Mouse (Mus musculus) T-helper 2 cell (primary cell): ENCODE measurements at regions not wholly inside any gene's neighbourhood (a gene's known extent, or its start where the extent isn't known, plus 50 kb on each side); places are given as distances from the start of the nearest gene placed in this dataset.

Experiments
- in situ Hi-C: fragments of 300-600 bp; cut with MboI, MseI; formaldehyde crosslinking; loops from one replicate; pipeline ENCODE4 v1.15.1; 2025; ENCODE audit warnings: high pct_unique_total_duplicates

DNA sequence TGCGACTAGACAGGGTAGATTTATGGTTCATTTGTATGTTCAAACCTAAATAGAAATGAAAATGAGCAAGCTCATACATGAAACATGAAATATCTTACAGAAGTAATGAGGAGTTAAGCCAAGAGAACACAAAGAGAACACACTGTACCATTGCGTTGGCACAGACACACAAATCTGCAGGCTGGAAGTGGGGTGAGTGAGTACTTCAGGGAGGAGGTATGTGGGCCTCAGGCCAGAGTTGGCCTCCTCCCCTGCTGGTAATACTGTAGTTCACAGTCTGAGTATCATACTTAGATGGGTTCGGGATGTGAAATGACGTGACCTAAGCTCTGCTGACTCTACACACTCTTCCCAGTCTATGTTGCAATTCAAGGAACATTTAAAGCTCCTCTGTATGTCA lies 624.1 kb downstream of the Rnf144a start:
- in situ Hi-C loops, result no loop called here

- in situ Hi-C loops, result no loop called here
These were observed 629.1 kb downstream of the Rnf144a start for GRCm38 (mm10) chr12:25785646-25786606.

GRCm38 (mm10) chr12:25784401-25784800 lies 630.7 kb downstream of the Rnf144a start:
- in situ Hi-C loops, result no loop called here

DNA sequence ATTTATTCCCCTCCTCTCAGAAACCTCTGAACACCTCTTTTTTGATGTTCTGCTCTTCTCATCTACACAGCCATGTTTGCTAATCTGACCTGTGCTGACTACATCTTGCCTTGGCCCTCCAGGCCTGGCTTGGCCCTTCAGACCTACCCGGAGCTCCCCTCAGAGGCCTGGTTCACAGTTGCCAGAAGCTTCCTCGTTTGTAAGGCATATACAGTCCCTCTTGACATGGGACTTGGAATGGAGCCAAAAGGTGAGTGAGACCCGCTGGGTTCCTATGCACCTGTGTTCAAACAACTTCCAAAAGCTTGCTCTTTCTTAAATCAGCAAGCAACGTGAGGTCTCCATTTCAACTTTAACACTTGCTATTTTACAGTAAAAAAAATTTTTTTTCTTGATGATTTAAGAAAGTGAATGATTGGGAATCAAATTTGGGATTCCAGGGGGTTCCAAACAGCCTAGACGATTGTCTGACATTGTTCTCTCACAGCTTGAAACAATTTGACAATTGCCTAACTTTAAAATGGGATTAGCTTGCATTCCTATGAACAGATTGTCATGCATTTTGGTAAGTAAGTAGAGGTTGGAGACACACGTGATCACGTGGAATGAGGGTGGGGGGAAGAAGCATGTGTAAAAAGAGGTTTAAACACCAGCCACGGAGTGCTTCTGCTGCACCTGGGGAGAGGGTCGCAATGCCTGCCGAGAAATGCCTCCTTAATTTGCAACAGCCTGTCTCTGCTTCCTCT lies 631.9 kb downstream of the Rnf144a start:
- in situ Hi-C loops, result no loop called here

GRCm38 (mm10) chr12:25771856-25772255 lies 643.2 kb downstream of the Rnf144a start:
- in situ Hi-C loops, result loop anchor here (10.0 kb wide), 1 partner anchor 487 kb away; no protein-coding TSS in a partner anchor

DNA sequence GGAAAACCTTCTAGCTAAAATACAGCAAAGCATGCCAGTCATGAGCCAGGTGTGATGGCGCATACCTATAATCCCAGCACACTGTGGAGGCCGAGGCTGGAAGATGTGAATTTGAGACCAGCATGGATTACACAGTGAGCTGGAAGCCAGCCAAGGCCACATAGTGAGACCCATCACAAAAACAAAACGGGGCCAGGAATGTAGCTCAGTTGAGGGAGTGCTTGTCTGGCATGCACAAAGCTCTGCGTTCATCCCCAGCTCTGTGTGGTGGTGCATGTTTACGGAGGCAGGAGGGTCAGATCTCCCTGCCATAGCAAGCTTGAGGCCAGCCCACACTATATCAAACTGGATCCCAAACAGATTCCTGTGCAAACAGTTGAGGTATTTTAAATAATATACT lies 646.4 kb downstream of the Rnf144a start:
- in situ Hi-C loops, result no loop called here

- in situ Hi-C loops, result no loop called here
These were observed 652.0 kb downstream of the Rnf144a start for GRCm38 (mm10) chr12:25763061-25763460.

DNA sequence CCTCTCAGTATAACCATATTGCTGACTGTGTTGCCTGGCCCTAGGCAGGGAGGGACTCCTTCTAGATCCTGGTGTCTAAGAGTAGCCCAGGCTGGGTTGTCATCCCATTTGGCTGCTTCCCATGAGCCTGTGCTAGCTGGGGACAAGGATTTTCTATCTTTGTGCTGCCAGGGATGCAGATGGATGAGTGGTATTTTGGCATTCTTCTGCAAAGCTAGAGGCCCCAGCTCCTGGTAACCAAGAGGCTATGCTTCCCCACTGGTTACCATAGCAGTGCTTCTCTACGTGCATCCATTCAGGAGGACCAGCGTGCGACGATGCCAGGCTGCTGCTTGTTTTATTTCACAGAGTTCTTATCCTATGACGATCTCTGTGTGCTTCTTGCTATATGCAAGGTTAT lies 658.0 kb downstream of the Rnf144a start:
- in situ Hi-C loops, result no loop called here

GRCm38 (mm10) chr12:25733801-25734200 lies 636.9 kb upstream of the Id2 start:
- in situ Hi-C loops, result no loop called here

GRCm38 (mm10) chr12:25725774-25726173 lies 628.8 kb upstream of the Id2 start:
- in situ Hi-C loops, result no loop called here

DNA sequence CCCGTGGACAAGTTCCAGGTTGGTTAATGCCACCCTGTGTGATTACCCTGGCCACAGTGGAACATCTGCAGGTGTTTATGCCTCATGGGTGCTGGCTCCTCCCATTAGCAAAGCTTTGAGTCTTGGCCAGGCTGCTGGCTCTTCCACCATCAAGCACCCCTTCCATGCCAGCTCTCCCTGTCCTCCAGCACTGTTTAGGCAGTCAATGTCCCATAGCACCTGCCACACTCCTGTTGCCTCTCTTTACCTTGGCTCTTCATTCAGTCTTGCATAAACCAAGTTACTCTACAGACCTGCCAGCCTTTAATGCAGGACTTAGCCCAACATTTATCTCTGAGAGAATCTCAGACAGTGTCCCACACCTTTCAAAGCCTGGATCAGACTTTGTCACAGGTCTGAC lies 614.2 kb upstream of the Id2 start:
- in situ Hi-C loops, result loop anchor here (10.0 kb wide), 1 partner anchor 626 kb away; no protein-coding TSS in a partner anchor

DNA sequence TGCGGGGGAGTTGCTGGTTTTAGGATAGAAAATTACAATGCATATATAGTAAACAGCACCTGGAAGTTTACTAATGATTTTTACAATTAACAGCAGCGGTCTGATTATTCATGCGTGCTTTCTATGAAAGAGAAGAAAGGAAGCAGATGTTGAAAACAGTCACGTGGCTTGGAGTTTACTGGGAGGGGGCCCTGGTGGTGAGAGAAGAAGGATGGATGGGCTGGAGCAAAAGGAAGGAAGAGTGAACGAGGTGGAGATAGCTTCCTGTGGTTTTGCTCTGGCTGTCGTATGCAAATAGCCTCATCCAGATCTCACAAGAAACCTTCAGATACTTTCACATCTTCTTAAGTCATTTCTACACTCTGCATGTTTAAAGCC lies 606.1 kb upstream of the Id2 start:
- in situ Hi-C loops, result no loop called here

DNA sequence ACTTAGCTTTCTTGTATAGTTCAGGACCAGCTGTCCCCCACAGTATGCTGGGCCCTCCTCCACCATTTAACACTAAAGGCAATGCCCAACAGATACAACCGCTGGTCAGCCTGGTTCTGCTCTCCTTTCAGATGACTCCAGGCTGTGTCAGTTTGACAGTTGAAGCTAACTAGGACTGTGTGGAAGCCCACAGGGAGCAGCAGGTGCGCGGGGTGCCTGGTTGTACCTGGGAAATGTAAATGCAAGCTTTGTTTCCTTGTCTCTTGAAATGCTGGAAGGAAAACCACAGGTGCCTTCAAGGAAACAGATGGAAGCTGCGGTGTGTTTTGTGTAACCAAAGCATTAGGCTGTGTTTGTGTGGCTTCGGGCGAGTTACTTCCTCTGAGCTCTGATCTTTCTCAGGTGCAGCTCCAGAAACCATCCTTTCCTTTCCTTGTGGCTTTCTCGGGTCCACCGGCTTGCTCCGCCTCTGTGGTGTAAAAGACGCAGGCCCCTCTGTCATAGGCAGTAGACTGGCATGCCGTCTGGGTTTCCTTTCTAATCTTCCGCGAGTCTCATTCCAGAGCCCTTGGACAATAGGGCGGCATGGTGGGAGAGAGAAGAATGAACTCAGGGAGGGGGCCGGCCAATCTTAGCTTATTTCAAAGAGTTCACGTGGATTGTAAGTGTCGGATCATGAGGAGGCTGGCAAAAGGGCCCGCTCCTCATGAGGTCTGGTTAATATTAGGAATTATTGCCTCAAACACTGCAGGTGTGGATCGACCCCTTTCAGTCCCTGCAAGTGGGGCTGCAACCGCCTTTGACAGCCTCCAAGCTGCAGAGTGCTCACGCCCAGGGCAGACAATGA lies 605.5 kb upstream of the Id2 start:
- in situ Hi-C loops, result no loop called here

DNA sequence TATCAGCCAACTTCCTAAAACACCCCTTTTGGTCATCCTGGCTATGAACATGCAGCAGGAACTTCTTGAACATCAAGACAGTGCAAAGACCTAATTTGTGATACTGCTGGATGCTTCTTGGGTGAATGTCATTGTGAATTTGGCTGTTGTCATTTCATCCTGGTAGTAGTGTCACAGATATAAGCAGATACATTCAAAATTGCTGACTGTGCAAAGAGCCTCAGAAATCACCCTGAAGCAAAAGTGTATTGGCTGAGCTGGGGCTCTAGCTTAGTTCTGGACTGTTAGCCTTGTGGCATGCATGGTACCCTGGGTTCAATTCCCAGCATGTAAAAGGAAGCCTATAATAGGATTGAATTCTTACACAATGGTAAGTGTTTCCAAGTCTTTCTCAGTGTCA lies 590.1 kb upstream of the Id2 start:
- in situ Hi-C loops, result no loop called here

GRCm38 (mm10) chr12:25676631-25677030 lies 579.7 kb upstream of the Id2 start:
- in situ Hi-C loops, result no loop called here

DNA sequence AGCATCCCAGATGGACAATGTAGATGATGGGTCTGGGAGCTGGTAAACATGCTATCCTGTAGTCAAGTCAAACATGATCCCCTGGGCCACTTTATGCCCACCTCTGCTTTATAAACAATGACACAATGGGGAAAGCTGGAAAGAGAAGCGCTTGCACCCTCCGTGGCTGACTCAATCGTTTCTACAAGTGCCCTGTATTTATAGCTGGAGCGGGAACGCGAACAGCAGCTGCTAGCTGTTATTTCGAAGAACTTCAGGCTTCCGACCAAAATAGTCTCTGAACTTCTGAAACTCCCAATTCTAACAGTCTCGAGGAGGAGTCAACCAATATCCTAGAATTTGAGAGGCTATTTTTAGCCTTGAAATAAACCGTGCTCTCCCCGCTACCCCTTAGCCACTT lies 571.4 kb upstream of the Id2 start:
- in situ Hi-C loops, result no loop called here

GRCm38 (mm10) chr12:25654456-25654855 lies 557.5 kb upstream of the Id2 start:
- in situ Hi-C loops, result no loop called here

- in situ Hi-C loops, result no loop called here
These were observed 553.3 kb upstream of the Id2 start for GRCm38 (mm10) chr12:25650237-25650636.

GRCm38 (mm10) chr12:25628081-25628480 lies 531.1 kb upstream of the Id2 start:
- in situ Hi-C loops, result no loop called here

DNA sequence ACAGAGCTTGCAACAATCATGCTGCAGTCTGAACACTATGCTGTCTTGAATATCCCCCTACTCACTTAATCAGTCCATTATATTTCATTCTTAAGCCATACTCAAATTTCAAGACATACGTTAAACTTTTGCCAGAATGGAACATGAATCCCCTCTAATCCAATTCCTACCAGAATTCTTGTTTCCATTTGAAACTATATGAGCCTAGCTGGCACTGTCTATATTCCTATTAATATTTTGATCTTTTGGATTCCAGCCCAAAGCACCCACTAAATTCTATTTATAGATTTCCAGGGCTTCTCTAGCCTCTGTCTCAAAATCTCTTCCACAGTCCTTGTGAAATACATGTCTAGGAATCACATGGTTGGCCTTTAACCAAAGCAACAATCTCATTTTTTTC lies 528.9 kb upstream of the Id2 start:
- in situ Hi-C loops, result no loop called here

DNA sequence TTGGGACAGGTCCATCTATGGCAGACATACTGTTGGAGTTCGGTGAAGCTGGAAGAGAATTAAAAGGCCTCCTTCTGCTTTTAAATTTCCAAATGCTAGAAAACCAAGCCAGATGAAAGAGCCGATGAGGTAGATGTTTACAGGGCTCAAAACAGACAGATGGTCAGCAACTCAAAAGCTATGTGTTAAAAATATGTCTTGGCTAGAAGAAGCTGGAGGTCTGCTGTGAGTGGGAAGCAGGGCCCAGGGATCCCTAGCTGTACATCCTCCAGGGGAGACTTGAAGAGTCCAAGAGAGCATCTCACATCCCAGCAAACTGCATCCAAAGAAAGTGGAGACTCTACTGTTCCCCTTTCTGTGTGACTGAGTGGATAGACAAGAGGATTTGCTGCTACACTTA lies 526.5 kb upstream of the Id2 start:
- in situ Hi-C loops, result no loop called here

GRCm38 (mm10) chr12:25621142-25621541 lies 524.2 kb upstream of the Id2 start:
- in situ Hi-C loops, result no loop called here
